Mouse (Mus musculus) limb, embryonic 14.5 days (tissue): ENCODE results near the gene Nav2. TPM values are rescaled to one million over a fixed set of nuclear protein-coding genes. Genes with fewer than 3 reads are reported as not detected.

Experiments
- ATAC-seq: fragments of 200-750 bp; cut with Nextera tagmentation; 2 replicates; pipeline ENCODE4 v1.8.0; 2017; ENCODE audit warnings: low read depth, moderate number of reproducible peaks, moderate TSS enrichment; ENCODE audit not compliant: low FRiP score
- DNase-seq: peaks from one replicate; pipeline ENCODE4 v3.0.0-alpha.2; 2015; ENCODE audit warnings: low spot score
- H3K27ac ChIP-seq: fragments of 300-500 bp; sonication (generic); replicated peaks from 2 replicates; pipeline ENCODE4 v1.5.1; 2014; ENCODE audit warnings: low read depth, mild to moderate bottlenecking, low read length, moderate library complexity, mixed read lengths
- H3K27me3 ChIP-seq: fragments of 300-500 bp; sonication (generic); 2 replicates; pipeline ENCODE4 v1.6.1; 2014; ENCODE audit warnings: low read length, mixed read lengths; ENCODE audit not compliant: control insufficient read depth, insufficient read depth
- H3K36me3 ChIP-seq: fragments of 300-500 bp; sonication (generic); 2 replicates; pipeline ENCODE4 v1.6.1; 2014; ENCODE audit warnings: mild to moderate bottlenecking, low read length, moderate library complexity, mixed read lengths; ENCODE audit not compliant: control insufficient read depth, insufficient read depth
- H3K4me1 ChIP-seq: fragments of 300-500 bp; sonication (generic); 2 replicates; pipeline ENCODE4 v1.6.1; 2014; ENCODE audit warnings: antibody characterized with exemption, low read length, mixed read lengths; ENCODE audit not compliant: control insufficient read depth, insufficient read depth
- H3K4me2 ChIP-seq: fragments of 300-500 bp; sonication (generic); replicated peaks from 2 replicates; pipeline ENCODE4 v1.6.1; 2014; ENCODE audit warnings: low read depth, mild to moderate bottlenecking, low read length, moderate library complexity; ENCODE audit not compliant: severe bottlenecking
- H3K4me3 ChIP-seq: fragments of 300-500 bp; sonication (generic); replicated peaks from 2 replicates; pipeline ENCODE4 v1.5.1; 2014; ENCODE audit warnings: low read length
- H3K9ac ChIP-seq: fragments of 300-500 bp; sonication (generic); 2 replicates; pipeline ENCODE4 v1.6.1; 2014; ENCODE audit warnings: mild to moderate bottlenecking, low read depth, low read length, moderate library complexity; ENCODE audit not compliant: severe bottlenecking
- H3K9me3 ChIP-seq: fragments of 300-500 bp; sonication (generic); 2 replicates; pipeline ENCODE4 v1.6.1; 2016; ENCODE audit warnings: low read length; ENCODE audit not compliant: control insufficient read depth
- POLR2A ChIP-seq: fragments of 200-500 bp; IDR thresholded peaks from 2 replicates; pipeline ENCODE4 v1.8.0; 2012; ENCODE audit warnings: inconsistent platforms, mild to moderate bottlenecking, moderate library complexity, borderline replicate concordance; ENCODE audit not compliant: insufficient read depth, insufficient read length; ENCODE audit errors: extremely low read depth
- WGBS: fragments of 180-500 bp; shearing (Covaris S2); extraction: QIAGEN DNeasy Blood & Tissue Kit; methylation state at CpG from one replicate; pipeline ENCODE4 v1.1.7; 2014; 5-methylcytosine and 5-hydroxymethylcytosine counted together
- polyA plus RNA-seq, 2 experiments: library from polyadenylated mRNA; depleted of rRNA in 1 of 2; stranded (reverse) in 1 of 2; unstranded in 1 of 2; fragments of >200 nt; fragmentation: Nextera tagmentation in 1 of 2; extraction: Ambion mirVana in 1 of 2; gene quantifications; 2 replicates each; pipeline versions ENCODE4 v1.2.1 to v1.2.3; 2012 to 2014

Nav2 gene
- polyA plus RNA-seq, 2 experiments = 15.8 to 16.8 TPM

DNA sequence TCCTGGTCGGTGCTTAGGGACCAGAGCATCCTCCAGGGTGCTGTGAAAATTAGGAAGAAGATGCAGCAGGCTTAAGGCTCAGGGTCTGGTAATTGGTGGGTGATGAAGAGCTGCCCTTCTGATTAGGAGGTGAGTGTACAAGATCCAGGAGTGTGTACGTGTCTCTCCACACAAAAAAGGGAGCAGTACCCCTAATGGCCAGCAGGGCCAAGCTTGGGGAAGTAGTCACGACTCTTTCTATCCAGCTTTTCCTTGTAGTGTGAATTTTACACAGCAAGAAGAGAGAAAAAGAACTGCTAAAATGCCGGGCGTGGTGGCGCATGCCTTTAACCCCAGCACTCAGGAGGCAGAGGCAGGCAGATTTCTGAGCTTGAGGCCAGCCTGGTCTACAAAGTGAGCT lies 399.2 kb downstream of the Nav2 start:
- ATAC-seq (no peak), DNase-seq (no peak)
- WGBS = 90% methylated on average over 6 of the region's 6 CpGs
- H3K27ac ChIP-seq = no peak overlapping the region
- no peak for TF ChIP-seq POLR2A
- H3K9ac ChIP-seq = no peak overlapping the region
- H3K4me3 ChIP-seq = no peak overlapping the region
- H3K36me3 ChIP-seq = no peaks in the 10 kb centered on the region
- H3K9me3 ChIP-seq = no peaks in the 10 kb centered on the region
- no peaks in the 10 kb centered on the region for H3K27me3 ChIP-seq
- peaks cover 21% of the 10 kb centered on the region for H3K4me1 ChIP-seq
- no peak overlapping the region for H3K4me2 ChIP-seq

DNA sequence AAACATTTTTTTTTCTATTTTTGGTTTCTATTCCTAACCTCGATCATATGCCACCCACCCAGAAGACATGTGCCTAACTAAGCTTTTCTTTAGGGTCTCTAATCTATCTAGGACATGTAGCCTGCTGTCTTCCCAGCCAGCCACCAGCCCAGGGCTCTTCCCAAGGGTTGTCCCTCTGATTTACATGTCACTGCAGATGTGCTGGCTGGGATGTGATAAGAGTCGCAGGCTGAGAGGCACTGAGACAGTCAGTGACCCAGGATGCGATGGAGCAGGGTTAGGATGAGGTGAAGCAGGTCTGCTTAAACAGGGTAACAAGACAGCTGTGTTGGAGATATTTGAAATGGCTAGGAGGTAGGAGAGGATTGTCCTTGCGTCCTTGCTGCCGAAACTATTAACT lies 401.2 kb downstream of the Nav2 start:
- Histone ChIP-seq H3K4me3 (no peak overlapping the region), H3K9me3 (no peaks in the 10 kb centered on the region), H3K27me3 (no peaks in the 10 kb centered on the region), H3K4me2 (no peak overlapping the region), H3K36me3 (no peaks in the 10 kb centered on the region), H3K27ac (no peak overlapping the region), H3K4me1 (peaks cover 13% of the 10 kb centered on the region), H3K9ac (no peak overlapping the region)
- DNase-seq (no peak), ATAC-seq (no peak)
- WGBS = 74% methylated on average over 5 of the region's 5 CpGs
- no peak for TF ChIP-seq POLR2A

DNA sequence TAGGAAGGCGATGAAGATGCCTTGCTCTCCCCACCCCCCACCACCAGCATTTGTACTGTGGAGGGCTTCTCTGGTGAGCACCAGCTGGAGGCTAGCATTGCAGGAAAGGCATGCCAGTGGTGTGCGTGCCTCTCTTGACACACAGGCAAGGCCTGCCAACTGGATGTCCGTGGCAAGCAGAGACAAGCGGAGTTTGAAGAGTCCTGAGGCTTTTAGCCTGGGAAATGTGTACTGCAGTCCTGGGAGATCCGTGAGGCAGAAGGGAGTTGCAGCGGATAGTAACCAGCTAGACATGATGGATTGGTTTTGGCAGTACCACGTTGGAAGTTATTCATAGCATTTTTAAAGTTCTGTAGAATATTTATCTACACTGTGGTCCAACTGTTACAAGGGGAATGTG lies 405.4 kb downstream of the Nav2 start:
- WGBS = 70% methylated on average over 7 of the region's 7 CpGs

DNA sequence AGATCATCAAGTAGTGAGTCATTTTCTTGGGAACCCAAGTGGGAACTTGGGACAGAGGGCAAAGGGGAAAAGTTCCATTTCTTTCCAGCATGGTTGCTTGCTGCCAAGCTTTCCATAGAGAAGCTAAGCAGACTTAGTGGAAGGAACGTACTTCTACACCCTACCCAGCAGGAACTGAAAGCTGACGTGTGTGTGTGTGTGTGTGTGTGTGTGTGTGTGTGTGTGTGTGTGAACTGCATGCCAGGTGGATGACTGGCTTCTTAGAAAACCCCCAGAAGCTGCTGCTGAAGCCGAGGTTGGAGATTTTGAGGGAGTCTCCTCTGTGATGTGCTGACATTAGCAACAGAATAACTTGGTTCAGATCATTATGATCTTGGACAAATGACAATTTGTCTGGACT lies 406.5 kb downstream of the Nav2 start:
- ATAC-seq (no peak), DNase-seq (no peak)
- Histone ChIP-seq H3K36me3 (no peaks in the 10 kb centered on the region), H3K4me3 (no peak overlapping the region), H3K9me3 (no peaks in the 10 kb centered on the region), H3K4me2 (no peak overlapping the region), H3K4me1 (peaks cover 24% of the 10 kb centered on the region), H3K27me3 (no peaks in the 10 kb centered on the region), H3K27ac (no peak overlapping the region), H3K9ac (no peak overlapping the region)
- 50% methylated on average over 3 of the region's 3 CpGs for WGBS
- no peak for TF ChIP-seq POLR2A

More for the DNA sequence above, 405.4 kb downstream of the Nav2 start:
- H3K9ac ChIP-seq = no peak overlapping the region
- TF ChIP-seq POLR2A = no peak
- H3K4me2 ChIP-seq = no peak overlapping the region
- H3K4me1 ChIP-seq = peaks cover 21% of the 10 kb centered on the region
- no peaks in the 10 kb centered on the region for H3K9me3 ChIP-seq
- ATAC-seq = no peak
- H3K4me3 ChIP-seq = no peak overlapping the region
- no peak for DNase-seq
- H3K27ac ChIP-seq = no peak overlapping the region
- no peaks in the 10 kb centered on the region for H3K27me3 ChIP-seq
- no peaks in the 10 kb centered on the region for H3K36me3 ChIP-seq

DNA sequence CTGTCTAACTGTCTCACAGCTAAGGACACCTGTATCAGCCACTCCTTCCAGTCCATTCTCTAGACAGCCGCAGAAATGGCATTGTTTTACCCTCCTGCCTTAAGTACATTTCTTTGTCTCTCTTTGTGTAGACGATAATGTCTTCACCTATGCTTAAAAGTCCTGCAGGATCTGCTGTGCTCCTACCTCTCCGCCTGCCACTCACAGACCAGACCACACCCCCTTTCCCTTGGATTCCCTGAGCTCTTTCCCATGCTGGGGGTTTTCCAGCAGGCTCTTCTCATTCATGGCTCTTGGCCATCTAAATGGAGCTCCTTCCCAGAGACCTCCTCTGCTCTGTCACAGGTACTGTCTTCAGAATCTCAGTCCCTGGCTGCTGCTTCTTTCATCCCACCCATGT lies 408.1 kb downstream of the Nav2 start:
- H3K27ac ChIP-seq = no peak overlapping the region
- H3K4me2 ChIP-seq = no peak overlapping the region
- H3K9ac ChIP-seq = no peak overlapping the region
- 81% methylated on average over 3 of the region's 3 CpGs for WGBS
- no peaks in the 10 kb centered on the region for H3K27me3 ChIP-seq
- H3K9me3 ChIP-seq = no peaks in the 10 kb centered on the region
- DNase-seq (no peak), ATAC-seq (no peak)
- H3K4me3 ChIP-seq = no peak overlapping the region
- H3K36me3 ChIP-seq = no peaks in the 10 kb centered on the region
- H3K4me1 ChIP-seq = peaks cover 35% of the 10 kb centered on the region
- no peak for TF ChIP-seq POLR2A
